Mouse (Mus musculus) ES-E14 (cell line): ENCODE measurements around the gene Btbd19.

Experiments
- CHD2 ChIP-seq: IDR thresholded peaks from 2 replicates; pipeline ENCODE4 v1.6.1; 2014; ENCODE audit warnings: mild to moderate bottlenecking, low read depth, low read length, inconsistent platforms
- HCFC1 ChIP-seq: IDR thresholded peaks from 2 replicates; pipeline ENCODE4 v1.6.1; 2012; ENCODE audit warnings: low read length, inconsistent platforms, borderline replicate concordance; ENCODE audit not compliant: insufficient read depth
- MAFK ChIP-seq: IDR thresholded peaks from 2 replicates; pipeline ENCODE4 v1.6.1; 2014; ENCODE audit warnings: mild to moderate bottlenecking, low read depth, low read length, inconsistent platforms; ENCODE audit not compliant: insufficient read depth
- ZC3H11A ChIP-seq: IDR thresholded peaks from 2 replicates; pipeline ENCODE4 v1.6.1; 2012; ENCODE audit warnings: low read depth, mild to moderate bottlenecking, inconsistent platforms, low read length, borderline replicate concordance
- ZNF384 ChIP-seq: IDR thresholded peaks from 2 replicates; pipeline ENCODE4 v1.6.1; 2012; ENCODE audit warnings: low read depth, low read length, inconsistent platforms

DNA sequence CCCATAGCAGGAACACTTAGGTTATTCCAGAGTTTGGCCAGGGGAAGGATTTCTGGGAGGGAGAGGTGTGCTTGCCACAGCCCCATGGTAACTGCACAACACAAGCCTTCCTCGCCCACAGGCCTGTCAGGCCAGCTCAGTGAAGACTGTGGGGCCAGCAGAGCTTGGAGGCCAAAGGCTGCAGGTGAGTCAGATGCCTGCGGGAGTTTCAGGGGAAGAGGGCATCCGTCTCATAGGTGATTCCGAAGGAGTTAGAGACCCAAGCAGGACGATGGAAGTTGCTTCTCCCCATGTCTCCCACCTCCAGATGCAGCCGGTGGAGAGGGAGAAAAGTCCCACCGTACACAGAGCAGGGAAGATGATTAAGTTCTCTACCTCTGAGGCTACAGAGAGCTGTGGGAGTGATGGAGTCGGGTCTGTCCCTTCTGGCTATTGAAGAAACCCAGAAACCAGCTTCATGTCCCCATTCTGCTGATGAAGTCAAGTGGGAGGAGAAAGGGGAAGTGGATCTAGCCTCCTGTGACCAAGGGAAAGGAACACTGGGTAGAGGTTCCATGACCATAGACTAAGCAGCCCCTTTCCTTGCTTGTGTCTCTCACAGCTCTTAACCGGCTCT is 1.3 kb upstream of the Btbd19 start, which contains the start of gene Tctex1d4:
- TF ChIP-seq ZNF384 (no peak), CHD2 (no peak), HCFC1 (no peak), ZC3H11A (no peak), MAFK (no peak)
